Mouse (Mus musculus): ENCODE data around the gene Adcy2. TPM values are rescaled to one million over a fixed set of nuclear protein-coding genes. Genes with fewer than 3 reads are reported as not detected.

Gene Adcy2
- polyA plus RNA-seq, 1 experiment from 2014 or later: 22.2 TPM

GRCm38 (mm10) chr13:68749801-68750200 lies 249.5 kb downstream of the Adcy2 start:
- no peak overlapping the region for H3K4me2 ChIP-seq
- H3K4me1 ChIP-seq: no peaks in the 10 kb centered on the region
- no peaks in the 10 kb centered on the region for H3K27me3 ChIP-seq
- no peak overlapping the region for H3K9ac ChIP-seq
- WGBS: 55% methylated on average over 9 of the region's 9 CpGs
- H3K27ac ChIP-seq: no peak overlapping the region
- H3K36me3 ChIP-seq: no peaks in the 10 kb centered on the region
- no peak for ATAC-seq (ENCODE audit: borderline replicate concordance, extremely low read depth, low FRiP score, low TSS enrichment)
- H3K9me3 ChIP-seq: no peaks in the 10 kb centered on the region
- no peak overlapping the region for H3K4me3 ChIP-seq

GRCm38 (mm10) chr13:68749370-68749769 lies 250.0 kb downstream of the Adcy2 start:
- 88% methylated on average over 2 of the region's 2 CpGs for WGBS
- Histone ChIP-seq H3K9me3 (no peaks in the 10 kb centered on the region), H3K9ac (no peak overlapping the region), H3K27ac (no peak overlapping the region), H3K4me1 (no peaks in the 10 kb centered on the region), H3K36me3 (no peaks in the 10 kb centered on the region), H3K27me3 (no peaks in the 10 kb centered on the region), H3K4me2 (no peak overlapping the region), H3K4me3 (no peak overlapping the region)
- ATAC-seq (ENCODE audit: borderline replicate concordance, extremely low read depth, low FRiP score, low TSS enrichment): no peak

- no peak for ATAC-seq (ENCODE audit: borderline replicate concordance, extremely low read depth, low FRiP score, low TSS enrichment)
- 91% methylated on average over 5 of the region's 5 CpGs for whole genome bisulfite sequencing
These were observed 253.9 kb downstream of the Adcy2 start for GRCm38 (mm10) chr13:68745426-68745825.

GRCm38 (mm10) chr13:68712661-68713060 lies 286.7 kb downstream of the Adcy2 start:
- 0 out of 2 replicates have a peak, but pooled peaks cover 7% of the 10 kb centered on the region for H3K36me3 ChIP-seq
- H3K4me1 ChIP-seq: no peaks in the 10 kb centered on the region

More at GRCm38 (mm10) chr13:68745426-68745825, 253.9 kb downstream of the Adcy2 start:
- Histone ChIP-seq H3K36me3 (no peaks in the 10 kb centered on the region), H3K4me3 (no peak overlapping the region), H3K9ac (no peak overlapping the region), H3K27ac (no peak overlapping the region), H3K9me3 (no peaks in the 10 kb centered on the region), H3K4me2 (no peak overlapping the region), H3K27me3 (no peaks in the 10 kb centered on the region), H3K4me1 (no peaks in the 10 kb centered on the region)

GRCm38 (mm10) chr13:68707296-68707747 lies 292.0 kb downstream of the Adcy2 start:
- Histone ChIP-seq H3K4me3 (no peak overlapping the region), H3K27me3 (no peaks in the 10 kb centered on the region), H3K9ac (no peak overlapping the region), H3K27ac (no peak overlapping the region), H3K4me1 (no peaks in the 10 kb centered on the region), H3K9me3 (no peaks in the 10 kb centered on the region), H3K36me3 (0 out of 2 replicates have a peak, but pooled peaks cover 2% of the 10 kb centered on the region), H3K4me2 (no peak overlapping the region)
- WGBS: 71% methylated on average over 6 of the region's 6 CpGs
- ATAC-seq (ENCODE audit: borderline replicate concordance, extremely low read depth, low FRiP score, low TSS enrichment): no peak

More at GRCm38 (mm10) chr13:68712661-68713060, 286.7 kb downstream of the Adcy2 start:
- H3K4me3 ChIP-seq: no peak overlapping the region
- ATAC-seq (ENCODE audit: borderline replicate concordance, extremely low read depth, low FRiP score, low TSS enrichment): no peak
- H3K27ac ChIP-seq: no peak overlapping the region
- H3K9me3 ChIP-seq: no peaks in the 10 kb centered on the region
- no peaks in the 10 kb centered on the region for H3K27me3 ChIP-seq
- H3K9ac ChIP-seq: no peak overlapping the region
- H3K4me2 ChIP-seq: no peak overlapping the region

- peak; percentile 42; the same call in 1 of the 2 replicates for ATAC-seq (ENCODE audit: borderline replicate concordance, extremely low read depth, low FRiP score, low TSS enrichment)
- WGBS: 70% methylated on average over 2 of the region's 2 CpGs
These were observed 314.4 kb downstream of the Adcy2 start for GRCm38 (mm10) chr13:68684919-68685318.

GRCm38 (mm10) chr13:68680429-68680828 lies 318.9 kb downstream of the Adcy2 start:
- H3K9ac ChIP-seq: no peak overlapping the region
- no peaks in the 10 kb centered on the region for H3K27me3 ChIP-seq
- 75% methylated on average over 1 of the region's 1 CpGs for WGBS
- no peak overlapping the region for H3K27ac ChIP-seq
- peaks cover 14% of the 10 kb centered on the region for H3K36me3 ChIP-seq
- H3K4me2 ChIP-seq: no peak overlapping the region
- peak; percentile 62; the same call in 1 of the 2 replicates for ATAC-seq (ENCODE audit: borderline replicate concordance, extremely low read depth, low FRiP score, low TSS enrichment)
- no peaks in the 10 kb centered on the region for H3K9me3 ChIP-seq
- no peaks in the 10 kb centered on the region for H3K4me1 ChIP-seq
- H3K4me3 ChIP-seq: no peak overlapping the region

More at GRCm38 (mm10) chr13:68684919-68685318, 314.4 kb downstream of the Adcy2 start:
- H3K4me2 ChIP-seq: no peak overlapping the region
- H3K9me3 ChIP-seq: no peaks in the 10 kb centered on the region
- H3K4me1 ChIP-seq: no peaks in the 10 kb centered on the region
- no peak overlapping the region for H3K9ac ChIP-seq
- H3K27ac ChIP-seq: 0 out of 2 replicates have a peak overlapping the region, but pooled peaks have one; percentile 9
- no peaks in the 10 kb centered on the region for H3K27me3 ChIP-seq
- H3K4me3 ChIP-seq: no peak overlapping the region
- peaks cover 3% of the 10 kb centered on the region; the same call in 1 of the 2 replicates for H3K36me3 ChIP-seq

GRCm38 (mm10) chr13:68642786-68643185 lies 356.6 kb downstream of the Adcy2 start:
- no peaks in the 10 kb centered on the region for H3K27me3 ChIP-seq
- no peak overlapping the region for H3K4me2 ChIP-seq
- no peaks in the 10 kb centered on the region for H3K4me1 ChIP-seq
- WGBS: 100% methylated on average over 1 of the region's 1 CpGs
- no peaks in the 10 kb centered on the region for H3K9me3 ChIP-seq
- ATAC-seq (ENCODE audit: borderline replicate concordance, extremely low read depth, low FRiP score, low TSS enrichment): no peak
- H3K9ac ChIP-seq: no peak overlapping the region
- no peak overlapping the region for H3K4me3 ChIP-seq
- H3K27ac ChIP-seq: no peak overlapping the region
- peaks cover 21% of the 10 kb centered on the region for H3K36me3 ChIP-seq

- Histone ChIP-seq H3K4me3 (no peak overlapping the region), H3K9ac (no peak overlapping the region), H3K4me2 (no peak overlapping the region), H3K27ac (no peak overlapping the region), H3K27me3 (no peaks in the 10 kb centered on the region), H3K36me3 (peaks cover 23% of the 10 kb centered on the region), H3K4me1 (no peaks in the 10 kb centered on the region), H3K9me3 (no peaks in the 10 kb centered on the region)
- 52% methylated on average over 3 of the region's 3 CpGs for WGBS
- ATAC-seq (ENCODE audit: borderline replicate concordance, extremely low read depth, low FRiP score, low TSS enrichment): no peak
These were observed 372.3 kb downstream of the Adcy2 start for GRCm38 (mm10) chr13:68627041-68627440.

- Histone ChIP-seq H3K9ac (no peak overlapping the region), H3K4me3 (no peak overlapping the region), H3K27me3 (no peaks in the 10 kb centered on the region), H3K9me3 (peaks cover 4% of the 10 kb centered on the region; the same call in 1 of the 2 replicates), H3K4me1 (no peaks in the 10 kb centered on the region), H3K36me3 (peaks cover 27% of the 10 kb centered on the region), H3K27ac (no peak overlapping the region), H3K4me2 (no peak overlapping the region)
- 51% methylated on average over 6 of the region's 6 CpGs for WGBS
- ATAC-seq (ENCODE audit: borderline replicate concordance, extremely low read depth, low FRiP score, low TSS enrichment): peak; percentile 35; the same call in 1 of the 2 replicates
These were observed 376.5 kb downstream of the Adcy2 start for GRCm38 (mm10) chr13:68622792-68623191.

- Histone ChIP-seq H3K4me2 (peak overlapping the region; percentile 48), H3K9ac (0 out of 2 replicates have a peak overlapping the region, but pooled peaks have one; percentile 9), H3K9me3 (no peaks in the 10 kb centered on the region), H3K27ac (peak overlapping the region; percentile 39), H3K36me3 (no peaks in the 10 kb centered on the region), H3K4me1 (peaks cover 10% of the 10 kb centered on the region; the same call in 1 of the 2 replicates), H3K27me3 (no peaks in the 10 kb centered on the region), H3K4me3 (peak overlapping the region; percentile 14)
- ATAC-seq (ENCODE audit: borderline replicate concordance, extremely low read depth, low FRiP score, low TSS enrichment): peak; percentile 73
- WGBS: 42% methylated on average over 21 of the region's 21 CpGs
These were observed 391.5 kb downstream of the Adcy2 start for GRCm38 (mm10) chr13:68607652-68608405.

- Histone ChIP-seq H3K27me3 (no peaks in the 10 kb centered on the region), H3K36me3 (no peaks in the 10 kb centered on the region), H3K4me3 (peak overlapping the region; percentile 28), H3K9me3 (no peaks in the 10 kb centered on the region), H3K9ac (peak overlapping the region; percentile 15; the same call in 1 of the 2 replicates), H3K4me1 (peaks cover 20% of the 10 kb centered on the region; the same call in 1 of the 2 replicates), H3K27ac (no peak overlapping the region), H3K4me2 (peak overlapping the region; percentile 50)
- peak; percentile 68; the same call in 1 of the 2 replicates for ATAC-seq (ENCODE audit: borderline replicate concordance, extremely low read depth, low FRiP score, low TSS enrichment)
- WGBS: 5% methylated on average over 11 of the region's 11 CpGs
These were observed 393.6 kb downstream of the Adcy2 start for GRCm38 (mm10) chr13:68605689-68606126.
